Mouse (Mus musculus) adrenal gland, adult (tissue): ENCODE measurements around the gene Lbhd2.

ENCODE experiments used
- DNase-seq, 2 experiments: peaks; one replicate each; pipeline ENCODE4 v3.0.0; 2022 to 2023; ENCODE audit warnings: low spot score in 1 of 2; ENCODE audit not compliant: inconsistent age in 2 of 2

Gene Lbhd2

DNA sequence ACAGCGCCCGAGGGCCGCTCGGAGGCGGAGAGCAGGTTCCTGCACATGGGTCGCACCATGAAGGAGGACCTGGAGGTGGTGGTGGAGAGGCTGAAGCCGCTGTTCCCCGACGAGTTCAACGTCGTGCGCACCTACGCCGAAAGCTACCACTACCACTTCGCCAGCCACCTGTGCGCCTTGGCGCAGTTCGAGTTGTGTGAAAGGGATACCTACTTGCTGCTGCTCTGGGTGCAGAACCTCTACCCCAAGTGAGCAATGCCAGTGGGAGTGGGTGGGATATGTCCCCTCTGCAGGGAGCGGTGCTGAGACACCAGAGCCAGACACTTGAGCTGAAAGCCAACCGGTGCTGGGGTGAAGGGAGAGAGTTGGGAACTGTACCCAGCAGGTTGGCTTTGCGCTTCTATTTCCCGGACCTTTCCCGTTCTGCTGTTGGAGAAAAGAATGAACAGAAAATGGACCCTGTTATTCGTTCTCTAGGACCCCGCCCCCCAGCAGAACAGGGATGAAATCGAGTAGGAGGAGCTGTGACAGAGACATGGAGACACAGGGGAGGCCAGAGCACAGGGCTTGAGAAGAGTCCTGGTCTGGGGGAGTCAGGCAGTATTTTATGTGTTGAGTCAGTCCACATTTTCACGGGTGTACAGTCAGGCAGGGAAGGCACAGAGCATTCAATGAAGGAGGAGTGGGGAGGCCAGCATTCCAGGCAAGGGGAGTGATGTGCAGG, 39.4 kb downstream of the Lbhd2 start:
- peak in 1 of 2 experiments; percentile 31 for DNase-seq

DNA sequence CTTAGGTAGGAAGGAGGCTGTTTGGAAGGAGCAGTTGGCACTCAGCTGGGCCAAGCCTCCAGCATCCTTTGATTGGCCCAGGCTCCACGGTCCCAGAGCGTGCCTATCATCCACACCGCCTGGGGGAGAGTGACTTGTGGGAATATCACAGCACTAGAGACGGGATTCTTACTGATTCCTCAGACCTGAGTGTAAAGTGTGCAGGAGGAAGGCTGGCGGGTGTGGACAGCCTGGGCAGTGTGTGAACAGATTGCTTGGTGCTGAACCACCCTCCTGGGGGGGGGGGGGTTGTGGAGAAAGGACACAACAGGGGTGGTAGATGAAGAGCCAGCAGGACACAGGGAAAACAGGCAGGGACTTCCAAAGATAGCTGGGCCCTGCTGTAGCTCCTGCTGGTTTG, 40.1 kb downstream of the Lbhd2 start:
- DNase-seq: peak in 1 of 2 experiments; percentile 26

DNA sequence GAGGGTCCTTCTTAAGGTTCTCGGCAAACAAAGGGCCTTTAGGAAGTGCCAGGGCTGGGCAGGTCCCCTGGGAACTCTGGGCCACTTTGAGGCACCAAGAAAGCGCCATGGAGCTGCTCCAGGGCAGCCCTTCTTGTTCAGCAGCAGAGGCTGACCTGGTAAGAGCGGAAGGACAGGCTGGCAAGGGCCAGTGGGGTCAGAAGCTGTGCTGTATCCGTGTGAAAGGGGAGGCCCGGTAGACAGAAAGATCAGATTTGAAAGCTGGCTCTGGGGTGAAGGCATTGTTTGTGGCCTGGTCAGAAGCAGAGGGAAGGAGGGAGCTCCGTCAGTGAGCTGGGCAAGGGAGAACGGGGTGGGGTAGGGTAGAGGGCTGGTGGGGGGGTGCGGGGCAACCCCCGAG, 40.7 kb downstream of the Lbhd2 start:
- peak in 1 of 2 experiments; percentile 30 for DNase-seq

DNA sequence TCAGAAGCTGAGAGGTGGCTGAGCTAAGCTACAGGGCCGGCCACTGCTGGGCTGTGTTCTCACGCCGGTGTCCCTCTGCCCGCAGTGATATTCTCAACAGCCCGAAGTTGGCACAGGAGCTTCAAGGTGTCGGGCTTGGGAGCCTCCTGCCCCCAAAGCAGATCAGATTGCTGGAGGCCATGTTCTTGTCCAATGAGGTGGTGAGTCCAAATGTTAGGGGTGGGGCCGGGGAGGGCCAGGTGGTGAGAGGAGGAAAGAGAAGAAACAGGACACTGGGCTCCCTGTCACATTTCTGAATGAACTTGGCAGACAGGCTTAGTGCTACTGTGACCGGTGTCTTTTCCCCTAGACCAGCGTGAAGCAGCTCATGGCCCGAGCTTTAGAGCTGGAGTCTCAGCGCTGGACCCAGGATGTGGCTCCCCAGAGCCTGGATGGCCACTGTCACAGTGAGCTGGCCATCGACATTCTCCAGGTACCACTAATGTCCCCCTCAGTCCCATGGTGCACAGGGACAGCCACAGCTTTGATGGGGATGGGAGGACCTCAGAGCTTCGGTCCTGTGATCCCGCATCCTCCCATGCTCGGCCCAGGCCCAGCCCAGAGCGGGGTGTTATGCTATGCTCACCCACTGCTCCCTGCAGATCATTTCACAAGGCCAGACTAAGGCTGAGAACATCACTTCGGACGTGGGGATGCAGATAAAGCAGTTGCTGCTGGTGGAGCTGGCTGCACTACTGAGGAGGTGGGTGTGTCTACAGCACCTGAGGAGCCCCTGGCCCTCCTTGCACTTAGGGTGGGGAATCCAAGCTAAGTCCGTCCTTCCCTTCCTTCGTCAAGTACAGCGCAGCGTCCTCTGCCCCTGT, 41.5 kb downstream of the Lbhd2 start:
- peak in 1 of 2 experiments; percentile 30 for DNase-seq

DNA sequence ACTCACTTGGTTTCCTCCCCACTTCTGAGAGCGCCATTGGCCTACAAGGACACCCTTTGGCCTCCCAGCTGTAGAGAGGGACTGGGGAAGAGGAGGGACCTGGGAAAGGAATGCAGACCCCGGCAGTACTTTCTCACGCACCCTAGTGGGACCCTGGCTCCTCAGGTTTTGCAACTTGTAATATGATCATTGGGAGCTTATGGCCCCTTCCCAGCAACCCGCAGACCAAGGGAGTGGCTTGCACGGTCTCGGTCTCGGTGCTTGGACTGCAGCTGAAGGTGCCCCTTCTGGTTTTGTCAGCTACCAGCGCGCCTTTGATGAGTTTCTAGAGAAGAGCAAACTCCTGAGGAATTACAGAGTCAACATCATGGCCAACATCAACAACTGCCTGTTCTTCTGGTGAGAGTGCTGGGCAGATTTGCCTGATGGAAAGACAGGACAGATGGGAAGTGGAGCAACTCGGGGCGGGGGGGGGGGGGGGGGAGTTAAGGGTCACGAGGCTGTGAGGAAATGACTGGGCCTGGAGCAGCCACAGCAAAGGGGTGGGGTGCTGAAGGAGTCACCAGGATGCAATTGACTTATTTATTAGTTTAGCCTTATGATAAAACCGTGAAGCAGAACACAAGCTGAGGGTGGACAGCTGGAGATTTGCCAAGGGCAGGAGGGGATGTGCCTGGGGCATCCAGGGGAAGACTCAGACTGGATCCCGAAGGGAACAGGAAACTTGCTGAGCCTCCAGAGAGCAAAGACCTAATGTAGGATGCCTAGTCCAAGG, 42.5 kb downstream of the Lbhd2 start:
- DNase-seq: peak; percentile 74 to 86

DNA sequence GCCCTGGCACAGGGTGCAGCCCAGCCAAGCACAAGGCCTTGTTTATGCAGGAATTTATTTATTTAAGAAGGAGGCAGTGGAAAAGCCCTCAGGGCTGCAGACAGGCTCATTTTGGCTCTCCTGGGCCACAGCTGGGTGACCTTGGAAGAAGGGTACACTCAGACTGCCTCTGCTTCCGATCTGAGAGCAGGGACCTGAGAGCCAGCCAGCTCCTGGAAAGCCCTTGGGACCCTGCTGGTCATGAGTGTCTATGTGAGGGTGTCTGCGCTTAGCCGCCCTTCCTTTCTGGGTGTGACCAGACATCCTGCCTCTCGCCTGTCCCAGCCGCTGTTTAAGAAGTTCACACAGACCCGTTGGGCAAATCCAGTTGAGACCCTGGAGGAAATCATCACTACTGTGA, 43.8 kb downstream of the Lbhd2 start:
- DNase-seq: peak; percentile 79 to 80

DNA sequence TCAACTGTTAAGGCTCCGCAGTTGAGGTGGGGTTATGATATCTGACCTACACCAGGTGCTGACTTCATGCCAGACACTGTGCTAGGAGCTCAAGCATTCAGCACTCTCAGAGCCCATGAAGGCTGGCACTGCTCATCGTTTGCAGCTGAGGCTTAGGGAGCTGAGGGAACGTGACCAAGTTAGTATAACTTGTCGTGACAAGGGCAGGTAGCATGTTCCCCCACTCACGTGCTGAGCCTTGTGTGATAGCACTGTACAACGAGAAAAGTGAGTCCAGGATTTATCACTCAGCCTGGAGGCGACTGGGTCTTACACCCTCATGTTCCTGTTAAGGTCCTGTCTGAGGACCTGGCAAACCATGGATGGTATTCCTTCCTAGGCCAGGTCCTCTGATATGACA, 45.0 kb downstream of the Lbhd2 start:
- peak in 1 of 2 experiments; percentile 30 for DNase-seq

DNA sequence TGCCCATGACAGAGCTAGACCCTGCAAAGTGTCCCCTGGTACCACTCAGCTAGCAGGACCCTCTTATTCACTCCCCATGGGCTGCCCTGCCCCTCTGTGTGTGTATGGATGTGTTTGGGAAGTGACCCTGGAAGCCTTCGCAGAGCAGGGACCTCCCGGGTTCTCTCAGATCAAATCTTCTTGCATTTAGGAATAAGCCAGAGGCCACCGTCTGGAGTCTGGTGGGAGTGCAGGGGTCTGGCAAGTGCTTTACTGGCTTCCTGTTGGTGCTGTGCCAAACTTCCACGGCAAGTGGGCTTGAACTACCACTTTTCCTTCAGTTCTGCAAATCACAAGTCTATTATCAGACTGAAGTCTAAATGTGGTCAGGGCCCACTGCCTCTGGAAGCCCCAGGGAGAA, 47.4 kb downstream of the Lbhd2 start:
- peak in 1 of 2 experiments; percentile 22 for DNase-seq

DNA sequence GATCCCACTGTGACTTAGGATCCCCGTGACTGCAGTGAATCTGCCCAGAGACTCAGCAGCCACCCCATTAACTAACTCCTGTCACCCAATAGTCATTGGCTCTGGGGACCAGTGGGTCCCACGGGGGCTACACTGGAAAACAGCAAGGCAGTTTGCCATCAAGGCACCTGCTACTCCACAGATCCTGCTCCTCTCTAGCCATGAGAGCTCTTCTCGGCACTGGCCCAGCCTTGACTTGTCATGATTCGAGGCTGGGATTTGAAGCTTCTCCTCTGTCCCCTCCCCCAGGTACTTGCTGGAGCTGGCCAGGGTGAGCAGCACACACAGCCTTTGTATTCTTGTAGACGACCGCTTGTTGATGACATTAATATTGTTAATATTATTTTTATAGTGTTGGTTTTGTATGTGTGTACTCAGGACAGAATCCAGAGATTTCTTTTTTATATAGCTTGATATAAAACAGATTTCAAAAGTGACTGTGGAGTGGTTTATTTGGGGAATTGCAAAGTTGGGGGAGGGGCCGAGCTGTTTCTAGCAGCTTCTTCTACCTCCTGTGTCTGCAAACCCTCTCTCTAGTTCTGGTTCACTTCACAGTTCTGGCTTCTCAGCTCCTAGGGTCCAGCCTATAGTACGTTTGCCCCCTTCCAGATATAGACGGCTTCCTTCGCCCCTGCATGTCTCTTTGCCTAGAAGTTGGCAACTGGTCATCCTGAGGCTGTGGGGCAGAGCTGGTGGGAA, 48.1 kb downstream of the Lbhd2 start:
- peak in 1 of 2 experiments; percentile 42 for DNase-seq

DNA sequence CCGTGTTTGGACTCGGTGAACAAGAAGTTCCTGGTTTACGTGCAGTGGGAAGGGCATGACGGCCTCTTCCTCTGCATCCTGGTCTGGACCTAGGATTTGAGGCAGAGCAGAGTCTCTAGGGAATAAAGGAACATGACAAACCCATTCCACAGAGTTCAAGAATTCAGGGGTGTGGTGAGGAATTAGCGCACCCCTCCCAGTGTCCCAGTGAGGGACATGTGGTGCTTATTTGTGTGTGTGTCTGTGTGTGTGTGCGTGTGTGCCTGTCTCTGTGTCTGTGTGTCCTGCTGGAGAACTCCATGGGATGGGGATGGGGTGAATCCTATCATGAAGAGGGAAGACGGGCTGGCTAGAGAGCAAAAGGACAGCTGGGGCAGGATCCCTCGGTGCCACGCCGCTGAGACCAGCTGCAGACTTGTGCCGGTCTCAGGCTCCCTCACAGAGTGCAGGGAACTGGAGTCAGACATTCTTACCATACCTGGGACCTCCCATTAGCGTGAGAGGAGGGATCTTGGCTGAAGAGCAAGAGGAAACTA, 48.8 kb downstream of the Lbhd2 start:
- peak in 1 of 2 experiments; percentile 38 for DNase-seq

DNA sequence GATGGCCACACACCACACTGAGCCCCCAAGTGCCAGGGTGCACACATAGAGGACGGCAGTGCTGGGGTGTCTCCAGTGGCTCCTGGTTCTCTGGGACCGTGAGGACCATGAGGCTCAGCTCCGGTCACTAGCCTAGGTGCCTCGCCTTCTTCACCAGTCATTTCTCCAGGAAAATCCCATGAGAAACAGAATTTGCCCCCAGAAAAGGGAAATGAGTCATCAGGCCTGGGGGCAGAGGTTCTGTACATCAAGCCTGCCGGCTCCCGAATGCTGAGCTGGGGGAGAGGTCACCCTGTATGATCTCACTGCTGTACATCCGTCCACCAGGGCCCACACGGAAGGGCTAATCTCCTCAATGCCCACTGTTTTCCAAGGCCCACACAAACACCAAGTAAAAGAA, 49.3 kb downstream of the Lbhd2 start:
- DNase-seq: peak in 1 of 2 experiments; percentile 33

DNA sequence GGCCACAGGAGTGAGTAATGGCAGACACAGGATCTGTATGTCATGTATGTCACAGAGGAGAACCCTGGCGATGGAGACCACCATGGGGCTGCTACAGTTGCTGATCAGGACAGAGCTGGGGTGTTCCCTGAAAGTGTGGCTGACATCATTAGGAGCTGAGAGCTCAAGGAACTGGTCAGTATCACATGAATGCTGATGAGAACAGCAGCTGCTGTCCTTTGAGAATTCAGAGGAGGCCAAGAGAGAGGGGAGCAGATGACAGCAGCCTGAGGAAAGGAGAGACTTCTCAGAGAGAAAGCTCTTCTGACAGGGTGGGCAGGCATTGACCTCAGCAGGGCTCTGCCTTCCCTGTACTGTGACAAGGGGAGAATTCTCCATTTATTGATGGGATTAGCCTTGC, 51.1 kb downstream of the Lbhd2 start:
- no peak for DNase-seq
